Mouse (Mus musculus) CH12.LX (cell line): ENCODE results near the gene Fggy.

Experiments
- BHLHE40 ChIP-seq: IDR thresholded peaks from 2 replicates; pipeline ENCODE4 v1.6.1; 2011; ENCODE audit warnings: mild to moderate bottlenecking, low read depth, low read length, improper control_type of control experiment
- CTCF ChIP-seq, 2 experiments: IDR thresholded peaks in 1 of 2; conservative IDR thresholded peaks in 1 of 2; 2 replicates each; pipeline ENCODE4 v1.5.1; 2011 to 2012; ENCODE audit warnings: low read depth in 2 of 2, low read length in 2 of 2, improper control_type of control experiment in 1 of 2, inconsistent platforms in 1 of 2, mild to moderate bottlenecking in 1 of 2, moderate library complexity in 1 of 2
- JUND ChIP-seq: conservative IDR thresholded peaks from 2 replicates; pipeline ENCODE4 v1.6.1; 2011; ENCODE audit warnings: low read depth, low read length, improper control_type of control experiment
- MEF2A ChIP-seq: IDR thresholded peaks from 2 replicates; pipeline ENCODE4 v1.6.1; 2014; ENCODE audit warnings: low read depth, mild to moderate bottlenecking, inconsistent platforms, low read length, improper control_type of control experiment, borderline replicate concordance
- MYC ChIP-seq: IDR thresholded peaks from 2 replicates; pipeline ENCODE4 v1.6.1; 2011; ENCODE audit warnings: low read depth, mild to moderate bottlenecking, improper control_type of control experiment, low read length
- POLR2A ChIP-seq: IDR thresholded peaks from 2 replicates; pipeline ENCODE4 v1.6.1; 2011; ENCODE audit warnings: low read depth, mild to moderate bottlenecking, improper control_type of control experiment, low read length

DNA sequence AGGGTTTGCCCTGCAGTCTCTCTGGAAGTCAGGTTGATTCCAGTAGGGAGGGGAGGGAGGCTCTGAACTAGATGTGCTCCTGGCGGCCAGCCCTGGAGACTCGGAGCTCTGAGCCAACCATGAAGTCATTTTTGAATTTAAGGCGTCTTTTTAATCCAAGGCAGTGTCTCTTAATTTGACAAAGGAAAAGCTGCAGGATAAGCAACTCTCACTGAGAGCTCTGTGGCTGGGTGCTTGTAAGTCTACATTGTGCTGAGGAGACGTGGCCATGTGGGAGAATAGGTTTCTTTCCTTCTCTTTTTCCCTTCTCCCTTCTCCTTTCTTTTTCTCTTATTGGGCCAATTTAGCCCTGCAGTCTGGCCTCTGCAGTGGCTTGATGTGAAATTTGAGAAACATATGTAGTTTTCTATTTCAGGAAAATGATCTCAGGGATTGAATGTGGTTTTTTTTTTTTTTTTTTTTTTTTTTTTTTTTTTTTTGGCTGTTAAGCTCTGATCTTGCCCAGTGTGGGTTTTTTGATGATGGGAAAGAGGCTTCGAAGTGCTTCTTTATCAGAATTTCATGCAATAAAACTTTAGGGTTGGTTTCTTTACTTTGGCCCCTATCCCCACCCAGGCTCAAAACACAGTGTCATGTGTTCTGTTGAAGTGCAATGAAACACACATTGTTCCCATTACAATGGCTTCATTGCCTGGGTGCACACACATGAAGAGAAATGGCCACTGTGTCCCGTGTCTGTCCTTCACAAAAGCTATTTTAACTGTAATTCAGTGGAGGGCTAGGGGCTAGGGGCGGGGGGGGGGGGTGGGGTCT, 79.8 kb downstream of the Fggy start:
- peak; percentile 48; the same call in 1 of the 2 replicates for TF ChIP-seq JUND
- no peak for TF ChIP-seq CTCF (conservative IDR thresholded peaks at IDR 0.05 in 1 of 2, IDR thresholded peaks at IDR 0.05 in 1 of 2; ENCODE audit: low read depth in 2 of 2, low read length in 2 of 2)
- no peak for TF ChIP-seq BHLHE40
- no peak for TF ChIP-seq MYC
- TF ChIP-seq MEF2A = peak; percentile 81
- TF ChIP-seq POLR2A = no peak
